Mouse (Mus musculus) limb, embryonic 13.5 days (tissue): ENCODE data around the gene C2cd2. TPM values are rescaled to one million over a fixed set of nuclear protein-coding genes. Genes with fewer than 3 reads are reported as not detected.
"Not testable (repeated sequence)": the region's sequence is repeated elsewhere in the genome, so short reads cannot be mapped to it uniquely, and the experiment has no call there.

Source experiments
- ATAC-seq: fragments of 200-750 bp; cut with Nextera tagmentation; 2 replicates; pipeline ENCODE4 v1.8.0; 2017; ENCODE audit warnings: low read depth, moderate number of reproducible peaks, moderate TSS enrichment; ENCODE audit not compliant: low FRiP score
- H3K27ac ChIP-seq: fragments of 300-500 bp; sonication (generic); 2 replicates; pipeline ENCODE4 v1.5.1; 2015; ENCODE audit warnings: inconsistent platforms, mild to moderate bottlenecking, moderate library complexity
- H3K27me3 ChIP-seq: fragments of 300-500 bp; sonication (generic); 2 replicates; pipeline ENCODE4 v1.6.1; 2015; ENCODE audit warnings: mild to moderate bottlenecking, inconsistent platforms
- H3K36me3 ChIP-seq: fragments of 300-500 bp; sonication (generic); 2 replicates; pipeline ENCODE4 v1.6.1; 2015; ENCODE audit warnings: inconsistent platforms, mild to moderate bottlenecking, moderate library complexity
- H3K4me1 ChIP-seq: fragments of 300-500 bp; sonication (generic); 2 replicates; pipeline ENCODE4 v1.6.1; 2015; ENCODE audit warnings: inconsistent platforms
- H3K4me2 ChIP-seq: fragments of 300-500 bp; sonication (generic); replicated peaks from 2 replicates; pipeline ENCODE4 v1.6.1; 2015; ENCODE audit warnings: inconsistent platforms, mild to moderate bottlenecking, moderate library complexity
- H3K4me3 ChIP-seq: fragments of 300-500 bp; sonication (generic); 2 replicates; pipeline ENCODE4 v1.5.1; 2015; ENCODE audit warnings: moderate library complexity, mild to moderate bottlenecking, inconsistent platforms
- H3K9ac ChIP-seq: fragments of 300-500 bp; sonication (generic); 2 replicates; pipeline ENCODE4 v1.6.1; 2015; ENCODE audit warnings: mild to moderate bottlenecking, inconsistent platforms
- H3K9me3 ChIP-seq: fragments of 300-500 bp; sonication (generic); 2 replicates; pipeline ENCODE4 v1.6.1; 2016; ENCODE audit warnings: inconsistent platforms
- WGBS: fragments of 180-500 bp; shearing (Covaris S2); methylation state at CpG from one replicate; pipeline ENCODE4 v1.1.7; 2015; 5-methylcytosine and 5-hydroxymethylcytosine counted together
- polyA plus RNA-seq: library from polyadenylated mRNA; unstranded; fragments of >200 nt; fragmentation: Nextera tagmentation; extraction: Ambion mirVana; gene quantifications from 2 replicates; pipeline ENCODE4 v1.2.1, GENCODE M21; 2015

Gene C2cd2
- polyA plus RNA-seq, 1 experiment from 2014 or later = 15.3 TPM

DNA sequence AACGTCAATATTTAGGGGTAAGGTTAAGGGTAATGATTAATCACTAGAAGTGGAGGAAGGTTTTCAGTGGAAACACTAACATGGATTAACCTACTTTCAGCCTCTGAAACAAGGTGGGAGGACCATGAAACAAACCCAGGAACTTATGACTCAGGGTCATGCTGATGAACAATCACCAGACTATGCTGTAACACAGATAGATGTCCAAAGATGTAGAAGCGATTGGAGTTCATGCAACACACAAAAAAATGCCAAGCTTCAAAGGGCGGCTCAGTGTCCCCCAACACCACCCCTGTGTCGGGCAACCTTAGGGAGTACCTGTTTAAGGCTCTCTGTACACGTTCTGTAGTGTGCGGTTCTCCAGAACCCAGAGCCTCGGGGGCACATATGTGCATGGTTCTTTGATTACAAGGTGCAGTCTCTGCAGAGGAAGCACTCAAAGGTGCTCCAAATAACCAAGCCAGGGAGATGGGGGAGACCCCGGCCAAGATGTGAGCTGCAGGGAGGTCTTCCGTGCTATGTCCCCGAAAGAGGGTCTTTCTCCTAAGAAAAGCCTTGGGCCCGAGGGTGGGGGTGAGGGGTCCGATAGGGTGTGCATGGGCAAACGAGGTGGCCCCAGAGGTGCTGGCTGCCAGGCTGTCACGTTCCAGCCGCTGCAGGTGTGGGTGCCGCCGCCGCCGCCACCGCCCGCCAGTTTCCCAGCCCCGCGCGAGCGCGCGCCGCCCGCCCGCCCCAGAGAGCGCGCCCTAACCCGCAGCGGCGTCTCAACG, 832 bp downstream of the C2cd2 start:
- no peak for ATAC-seq
- peaks cover 3% of the 10 kb centered on the region for H3K36me3 ChIP-seq
- WGBS = 11% methylated on average over 32 of the region's 36 CpGs
- peak overlapping the region; percentile 84 for H3K4me3 ChIP-seq
- H3K27me3 ChIP-seq = no peaks in the 10 kb centered on the region
- peak overlapping the region; percentile 91 for H3K27ac ChIP-seq
- peak overlapping the region; percentile 91 for H3K9ac ChIP-seq
- peak overlapping the region; percentile 91 for H3K4me2 ChIP-seq
- peaks cover 22% of the 10 kb centered on the region for H3K4me1 ChIP-seq
- no peaks in the 10 kb centered on the region for H3K9me3 ChIP-seq

DNA sequence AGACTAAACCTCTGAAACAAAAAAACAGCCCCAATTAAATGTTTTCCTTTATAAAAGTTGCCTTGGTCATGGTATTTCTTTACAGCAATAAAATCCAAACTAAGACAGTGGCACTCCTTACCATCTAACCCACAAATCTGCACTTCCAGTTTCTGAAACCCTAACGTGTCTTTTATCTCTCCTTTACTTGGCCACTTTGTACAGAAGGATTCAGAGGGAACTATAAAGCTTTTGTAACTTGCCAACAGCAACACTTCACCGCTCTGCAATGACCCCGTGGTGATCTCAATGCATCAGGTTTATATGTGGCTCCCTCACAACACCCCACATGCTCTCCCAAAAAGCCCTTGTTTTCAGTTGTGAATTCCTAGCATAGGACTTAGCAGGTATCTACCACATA, 2.0 kb downstream of the C2cd2 start:
- H3K4me2 ChIP-seq = no peak overlapping the region
- peaks cover 15% of the 10 kb centered on the region for H3K36me3 ChIP-seq
- no peak overlapping the region for H3K4me3 ChIP-seq
- 94% methylated on average over 3 of the region's 3 CpGs for WGBS
- H3K27ac ChIP-seq = no peak overlapping the region
- no peaks in the 10 kb centered on the region for H3K9me3 ChIP-seq
- no peak overlapping the region for H3K9ac ChIP-seq
- H3K4me1 ChIP-seq = peaks cover 22% of the 10 kb centered on the region
- ATAC-seq = no peak
- H3K27me3 ChIP-seq = no peaks in the 10 kb centered on the region

GRCm38 (mm10) chr16:97958401-97958973, 3.9 kb downstream of the C2cd2 start:
- ATAC-seq = no peak
- Histone ChIP-seq H3K36me3 (peaks cover 33% of the 10 kb centered on the region), H3K4me2 (no peak overlapping the region), H3K27me3 (no peaks in the 10 kb centered on the region), H3K4me3 (no peak overlapping the region), H3K9me3 (no peaks in the 10 kb centered on the region), H3K4me1 (peaks cover 22% of the 10 kb centered on the region), H3K27ac (no peak overlapping the region), H3K9ac (no peak overlapping the region)

DNA sequence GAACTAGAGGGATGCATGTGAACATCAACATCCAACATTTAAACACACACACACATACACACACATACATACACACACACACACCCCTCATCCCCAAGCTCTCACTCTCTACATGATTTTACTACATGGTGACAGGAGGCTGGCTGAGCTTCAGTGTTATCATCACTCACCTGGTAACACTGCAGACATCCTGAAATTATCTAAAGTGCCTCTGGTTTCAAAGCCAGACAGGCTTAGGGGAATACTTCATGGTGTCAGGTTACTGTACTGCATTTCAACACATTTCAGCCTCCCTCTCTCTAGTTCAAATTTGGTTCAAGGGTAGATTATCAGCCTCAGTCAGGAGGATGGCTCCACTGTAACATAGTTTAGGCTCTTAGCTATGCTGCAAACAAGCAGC, 4.8 kb downstream of the C2cd2 start:
- Histone ChIP-seq H3K9ac (no peak overlapping the region), H3K4me2 (no peak overlapping the region), H3K4me1 (peaks cover 19% of the 10 kb centered on the region)

GRCm38 (mm10) chr16:97956011-97956410, 6.4 kb downstream of the C2cd2 start:
- Histone ChIP-seq H3K4me1 (peaks cover 13% of the 10 kb centered on the region; the same call in 1 of the 2 replicates), H3K4me2 (no peak overlapping the region), H3K36me3 (peaks cover 57% of the 10 kb centered on the region), H3K9me3 (no peaks in the 10 kb centered on the region), H3K9ac (no peak overlapping the region), H3K27me3 (no peaks in the 10 kb centered on the region), H3K4me3 (no peak overlapping the region), H3K27ac (no peak overlapping the region)
- WGBS = 86% methylated on average over 2 of the region's 2 CpGs
- ATAC-seq = no peak

More for the DNA sequence above, 4.8 kb downstream of the C2cd2 start:
- Histone ChIP-seq H3K9me3 (no peaks in the 10 kb centered on the region), H3K27ac (no peak overlapping the region), H3K27me3 (no peaks in the 10 kb centered on the region), H3K36me3 (peaks cover 41% of the 10 kb centered on the region), H3K4me3 (no peak overlapping the region)
- no peak for ATAC-seq

DNA sequence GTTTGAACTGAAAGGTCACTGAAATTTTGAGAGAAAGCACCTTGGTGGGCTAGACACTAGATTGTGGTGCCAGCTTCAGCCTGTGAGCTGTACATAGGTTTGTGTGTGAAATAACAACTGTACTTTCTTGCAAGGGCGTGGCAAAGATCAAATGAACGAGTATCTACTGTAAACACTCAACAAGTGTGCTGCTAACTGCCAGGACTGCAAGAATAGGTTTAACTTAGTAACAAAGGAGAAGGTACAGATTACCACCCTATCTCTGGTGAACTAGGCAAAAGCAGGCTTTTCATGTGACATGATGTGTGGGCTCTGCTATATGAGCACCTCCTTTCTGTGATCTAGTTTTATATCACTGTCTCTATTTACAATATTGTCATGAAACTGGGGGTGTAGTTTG, 9.1 kb downstream of the C2cd2 start:
- H3K36me3 ChIP-seq = peaks cover 79% of the 10 kb centered on the region
- ATAC-seq = no peak

DNA sequence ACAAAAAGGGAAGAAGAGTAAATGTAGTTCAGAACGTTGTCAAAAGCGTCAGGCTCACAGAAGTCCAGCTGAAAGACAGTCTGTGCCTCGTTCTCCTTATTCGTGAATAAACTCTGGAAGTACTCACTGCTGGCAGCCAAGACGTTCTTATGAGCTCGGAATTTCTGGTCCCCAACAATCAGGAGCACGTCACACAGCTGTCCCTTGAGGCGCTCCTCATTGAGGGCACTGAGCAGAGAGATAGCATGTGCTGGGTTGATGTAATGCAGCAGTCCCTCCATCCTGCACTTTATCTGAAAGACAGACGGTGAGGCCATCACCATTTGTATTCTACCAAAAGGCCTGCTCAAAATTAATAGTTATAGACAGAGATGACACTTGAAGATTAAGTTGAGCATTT, 9.6 kb downstream of the C2cd2 start:
- peaks cover 82% of the 10 kb centered on the region for H3K36me3 ChIP-seq
- no peaks in the 10 kb centered on the region for H3K9me3 ChIP-seq
- no peak overlapping the region for H3K9ac ChIP-seq
- 88% methylated on average over 9 of the region's 9 CpGs for WGBS
- H3K4me3 ChIP-seq = no peak overlapping the region
- H3K4me2 ChIP-seq = no peak overlapping the region
- H3K27me3 ChIP-seq = no peaks in the 10 kb centered on the region
- H3K27ac ChIP-seq = no peak overlapping the region
- H3K4me1 ChIP-seq = peaks cover 5% of the 10 kb centered on the region; the same call in 1 of the 2 replicates
- ATAC-seq = no peak

More for the DNA sequence above, 9.1 kb downstream of the C2cd2 start:
- Histone ChIP-seq H3K27ac (no peak overlapping the region), H3K4me3 (no peak overlapping the region), H3K9me3 (no peaks in the 10 kb centered on the region), H3K4me1 (peaks cover 8% of the 10 kb centered on the region; the same call in 1 of the 2 replicates), H3K9ac (no peak overlapping the region), H3K27me3 (no peaks in the 10 kb centered on the region), H3K4me2 (no peak overlapping the region)
- WGBS = 87% methylated on average over 2 of the region's 2 CpGs

DNA sequence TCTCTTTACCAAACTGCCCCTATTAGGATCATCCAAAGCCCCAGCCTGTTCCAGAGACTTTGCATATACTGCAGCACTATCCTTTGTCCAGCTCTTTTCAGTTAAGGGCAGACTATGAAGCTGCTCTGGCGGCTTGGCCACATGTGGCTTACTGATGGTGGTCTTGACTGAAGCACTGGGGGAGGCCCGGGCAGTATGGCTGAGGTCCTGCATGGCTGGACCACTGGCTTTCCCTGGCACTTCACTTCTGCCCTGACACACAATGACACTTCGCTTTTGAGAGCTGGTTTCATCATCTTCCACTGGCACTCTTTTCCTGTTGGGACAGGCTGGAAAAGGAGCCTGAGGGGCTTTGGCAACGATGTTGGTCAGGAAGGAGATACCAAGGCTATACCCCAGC, 10.0 kb downstream of the C2cd2 start:
- Histone ChIP-seq H3K27ac (no peak overlapping the region), H3K27me3 (no peaks in the 10 kb centered on the region), H3K9ac (no peak overlapping the region), H3K4me3 (no peak overlapping the region), H3K36me3 (peaks cover 82% of the 10 kb centered on the region), H3K4me2 (no peak overlapping the region), H3K4me1 (peaks cover 1% of the 10 kb centered on the region; the same call in 1 of the 2 replicates), H3K9me3 (no peaks in the 10 kb centered on the region)
- 91% methylated on average over 4 of the region's 4 CpGs for WGBS
- no peak for ATAC-seq

DNA sequence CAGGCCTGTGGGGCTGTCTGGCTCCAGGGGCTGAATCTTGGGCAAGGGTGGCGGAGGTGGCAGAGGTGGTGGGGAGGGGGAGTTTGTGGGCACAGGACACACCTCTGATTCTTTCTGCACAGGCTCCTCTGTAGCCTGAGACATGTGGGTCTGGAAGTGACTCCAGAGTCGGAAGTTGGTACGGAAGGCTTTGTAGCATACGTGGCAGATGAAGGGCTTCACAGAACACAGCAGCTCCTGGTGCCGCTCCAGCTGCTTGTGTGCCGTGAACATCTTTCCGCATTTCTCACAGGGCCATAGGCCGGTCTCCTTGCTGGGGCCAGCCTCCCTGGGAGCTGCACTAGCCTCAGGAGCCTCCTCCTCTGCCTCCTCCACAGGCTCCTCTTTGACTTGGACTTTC, 12.3 kb downstream of the C2cd2 start:
- Histone ChIP-seq H3K9me3 (no peaks in the 10 kb centered on the region), H3K4me3 (no peak overlapping the region), H3K4me1 (no peaks in the 10 kb centered on the region), H3K4me2 (no peak overlapping the region), H3K27ac (no peak overlapping the region), H3K27me3 (no peaks in the 10 kb centered on the region), H3K9ac (no peak overlapping the region), H3K36me3 (peaks cover 69% of the 10 kb centered on the region)
- WGBS = 93% methylated on average over 8 of the region's 8 CpGs
- no peak for ATAC-seq

DNA sequence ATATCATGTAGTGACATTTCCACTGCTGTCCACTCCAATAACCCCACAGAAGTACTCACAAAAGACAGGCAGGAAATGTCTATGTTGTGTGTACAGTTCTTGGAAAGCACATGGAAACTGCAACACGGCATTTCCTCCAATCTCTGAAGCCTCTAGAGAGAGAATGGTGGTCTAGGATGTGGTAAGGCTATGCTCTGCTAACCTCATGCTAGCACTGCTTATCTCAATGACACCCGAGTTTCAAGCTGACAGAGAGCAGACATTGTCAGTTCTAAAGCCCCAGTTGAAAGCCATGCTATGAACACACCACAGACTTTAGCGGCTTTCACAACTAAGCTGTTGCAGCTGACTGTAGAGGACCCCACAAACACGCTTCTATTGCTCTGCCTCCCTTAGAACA, 13.6 kb downstream of the C2cd2 start:
- no peak overlapping the region for H3K4me3 ChIP-seq
- 79% methylated on average over 4 of the region's 4 CpGs for WGBS
- no peak overlapping the region for H3K4me2 ChIP-seq
- H3K36me3 ChIP-seq = peaks cover 69% of the 10 kb centered on the region
- ATAC-seq = no peak
- H3K27me3 ChIP-seq = no peaks in the 10 kb centered on the region
- no peaks in the 10 kb centered on the region for H3K4me1 ChIP-seq
- H3K9me3 ChIP-seq = no peaks in the 10 kb centered on the region
- no peak overlapping the region for H3K27ac ChIP-seq
- no peak overlapping the region for H3K9ac ChIP-seq

DNA sequence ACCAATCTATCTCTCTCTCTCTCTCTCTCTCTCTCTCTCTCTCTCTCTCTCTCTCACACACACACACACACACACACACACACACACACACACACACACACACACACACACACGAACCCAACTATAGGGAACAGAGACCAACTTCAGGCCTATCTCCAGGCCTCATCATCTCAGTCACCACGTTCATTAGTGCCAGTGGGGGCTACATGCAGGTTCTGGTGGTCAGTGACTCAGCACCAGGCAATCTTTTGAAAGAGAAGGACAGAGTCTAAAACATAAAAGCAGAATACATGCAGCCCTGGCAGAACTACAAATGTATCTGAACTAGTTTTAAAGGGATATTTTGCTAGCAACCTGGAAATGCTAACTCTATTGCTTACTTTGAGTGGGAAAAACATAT, 15.4 kb downstream of the C2cd2 start:
- H3K9ac ChIP-seq, ATAC-seq, H3K9me3 ChIP-seq, H3K4me1 ChIP-seq, H3K27me3 ChIP-seq, H3K4me2 ChIP-seq, H3K27ac ChIP-seq, H3K4me3 ChIP-seq: not testable (repeated sequence)
- 79% methylated on average over 2 of the region's 2 CpGs for WGBS
- H3K36me3 ChIP-seq = peaks cover 55% of the 10 kb centered on the region

DNA sequence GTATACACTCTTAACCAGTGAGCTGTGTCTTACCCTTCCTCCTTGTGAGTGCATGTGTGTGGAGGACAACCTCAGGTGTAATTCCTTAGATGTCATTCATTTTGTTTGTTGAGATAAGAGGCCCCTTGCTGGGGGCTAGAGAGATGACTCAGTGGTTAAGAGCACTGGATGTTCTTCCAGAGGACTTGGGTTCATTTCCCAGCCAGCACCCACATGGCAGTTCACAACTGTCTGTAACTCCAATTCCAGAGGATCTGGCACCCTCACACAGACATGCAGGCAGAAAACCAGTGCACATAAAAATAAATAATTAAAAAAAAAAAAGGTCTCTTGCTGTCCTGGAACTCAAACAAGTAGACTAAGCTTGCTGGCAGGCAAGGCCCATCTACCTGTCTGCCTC, 20.6 kb downstream of the C2cd2 start:
- Histone ChIP-seq H3K4me1 (no peaks in the 10 kb centered on the region), H3K9me3 (no peaks in the 10 kb centered on the region), H3K27me3 (no peaks in the 10 kb centered on the region), H3K4me2 (no peak overlapping the region), H3K27ac (no peak overlapping the region), H3K9ac (no peak overlapping the region), H3K36me3 (peaks cover 21% of the 10 kb centered on the region), H3K4me3 (no peak overlapping the region)
- ATAC-seq = no peak

GRCm38 (mm10) chr16:97940471-97940973, 21.9 kb downstream of the C2cd2 start:
- Histone ChIP-seq H3K9me3 (no peaks in the 10 kb centered on the region), H3K36me3 (peaks cover 20% of the 10 kb centered on the region), H3K9ac (no peak overlapping the region), H3K4me2 (no peak overlapping the region), H3K4me3 (no peak overlapping the region), H3K4me1 (no peaks in the 10 kb centered on the region), H3K27me3 (no peaks in the 10 kb centered on the region), H3K27ac (no peak overlapping the region)
- no peak for ATAC-seq
- 85% methylated on average over 3 of the region's 3 CpGs for WGBS
